Mouse (Mus musculus) embryonic facial prominence, embryonic 13.5 days (tissue): ENCODE data around the gene Myl9. TPM values are rescaled to one million over a fixed set of nuclear protein-coding genes. Genes with fewer than 3 reads are reported as not detected.
A peak's percentile ranks its signal among the peaks of the same experiment; 100 is the strongest.

ENCODE experiments used
- ATAC-seq: fragments of 200-750 bp; cut with Nextera tagmentation; 2 replicates; pipeline ENCODE4 v1.8.0; 2017; ENCODE audit warnings: low read depth; ENCODE audit not compliant: insufficient number of reproducible peaks, insufficient read depth, low FRiP score, low TSS enrichment
- H3K27ac ChIP-seq: fragments of 300-500 bp; sonication (generic); 2 replicates; pipeline ENCODE4 v1.5.1; 2015; ENCODE audit warnings: moderate library complexity, mild to moderate bottlenecking, inconsistent platforms
- H3K27me3 ChIP-seq: fragments of 300-500 bp; sonication (generic); 2 replicates; pipeline ENCODE4 v1.6.1; 2015; ENCODE audit warnings: mild to moderate bottlenecking, inconsistent platforms
- H3K36me3 ChIP-seq: fragments of 300-500 bp; sonication (generic); 2 replicates; pipeline ENCODE4 v1.6.1; 2015; ENCODE audit warnings: mild to moderate bottlenecking, inconsistent platforms
- H3K4me1 ChIP-seq: fragments of 300-500 bp; sonication (generic); 2 replicates; pipeline ENCODE4 v1.6.1; 2015; ENCODE audit warnings: inconsistent platforms
- H3K4me2 ChIP-seq: fragments of 300-500 bp; sonication (generic); 2 replicates; pipeline ENCODE4 v1.6.1; 2015; ENCODE audit warnings: moderate library complexity, mild to moderate bottlenecking, inconsistent platforms
- H3K4me3 ChIP-seq: fragments of 300-500 bp; sonication (generic); 2 replicates; pipeline ENCODE4 v1.5.1; 2015; ENCODE audit warnings: mild to moderate bottlenecking, inconsistent platforms
- H3K9ac ChIP-seq: fragments of 300-500 bp; sonication (generic); 2 replicates; pipeline ENCODE4 v1.6.1; 2015; ENCODE audit warnings: mild to moderate bottlenecking, inconsistent platforms
- H3K9me3 ChIP-seq: fragments of 300-500 bp; sonication (generic); 2 replicates; pipeline ENCODE4 v1.6.1; 2016; ENCODE audit warnings: inconsistent platforms
- WGBS: fragments of 180-500 bp; shearing (Covaris S2); methylation state at CpG from one replicate; pipeline ENCODE4 v1.1.7; 2015; ENCODE audit warnings: mixed read lengths; 5-methylcytosine and 5-hydroxymethylcytosine counted together
- polyA plus RNA-seq: library from polyadenylated mRNA; unstranded; fragments of >200 nt; fragmentation: Nextera tagmentation; extraction: Ambion mirVana; gene quantifications from 2 replicates; pipeline ENCODE4 v1.2.1, GENCODE M21; 2015

The Myl9 gene
- polyA plus RNA-seq = 197 TPM in 2 replicates

DNA sequence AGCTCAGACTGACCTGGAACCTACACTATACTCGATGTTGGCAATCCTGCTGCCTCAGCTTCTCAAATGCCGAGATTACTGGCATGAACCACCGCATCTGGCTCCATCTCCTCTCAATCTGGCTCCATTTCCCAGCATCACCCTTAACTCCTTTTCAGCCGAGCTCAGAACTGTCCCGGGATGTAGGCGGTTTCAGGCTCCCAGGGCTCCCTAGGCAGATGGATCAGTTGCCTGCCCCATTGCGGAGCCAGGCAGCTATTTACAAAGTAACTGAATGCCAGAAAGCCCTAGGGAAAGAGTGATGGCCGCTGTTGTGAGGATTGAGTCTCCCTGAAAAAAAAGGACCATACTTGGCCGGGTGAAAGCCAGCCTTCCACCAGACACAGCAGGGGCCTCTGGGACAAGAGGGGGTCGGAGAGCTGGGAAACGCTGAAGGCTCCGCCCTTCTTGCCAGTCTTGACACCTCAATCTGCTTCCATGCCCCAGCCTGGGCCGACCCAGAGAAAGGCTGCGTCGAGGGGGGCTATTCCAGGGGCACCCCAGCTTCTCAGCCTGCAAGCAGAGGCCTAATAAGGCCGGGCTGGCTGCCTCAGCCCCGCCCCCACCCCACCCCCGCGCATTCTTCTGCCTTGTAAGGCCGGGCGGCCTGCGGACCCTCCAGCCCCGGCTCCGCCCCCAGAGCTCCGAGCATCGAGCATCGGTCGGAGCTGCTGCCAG lies at the start of gene Myl9:
Myl9 (plus strand) TSS at position 683 of the 717 bp plus-strand sequence.
- peak within 1 kb of the TSS; percentile 92 for H3K27ac ChIP-seq
- H3K36me3 ChIP-seq = no peaks in the 10 kb centered on the region
- no peaks in the 10 kb centered on the region for H3K9me3 ChIP-seq
- peak within 1 kb of the TSS; percentile 70 for H3K4me2 ChIP-seq
- H3K27me3 ChIP-seq = no peaks in the 10 kb centered on the region
- H3K4me1 ChIP-seq = peaks cover 42% of the 10 kb centered on the region
- peak; percentile 79 for ATAC-seq
- peak within 1 kb of the TSS; percentile 73 for H3K9ac ChIP-seq
- peak within 1 kb of the TSS; percentile 44 for H3K4me3 ChIP-seq
- WGBS = under 1% methylated on average over 28 of the region's 28 CpGs

- H3K9ac ChIP-seq = peak overlapping the region; percentile 44
Observed at GRCm38 (mm10) chr2:156726344-156726743, 48.9 kb upstream of the Myl9 start.

DNA sequence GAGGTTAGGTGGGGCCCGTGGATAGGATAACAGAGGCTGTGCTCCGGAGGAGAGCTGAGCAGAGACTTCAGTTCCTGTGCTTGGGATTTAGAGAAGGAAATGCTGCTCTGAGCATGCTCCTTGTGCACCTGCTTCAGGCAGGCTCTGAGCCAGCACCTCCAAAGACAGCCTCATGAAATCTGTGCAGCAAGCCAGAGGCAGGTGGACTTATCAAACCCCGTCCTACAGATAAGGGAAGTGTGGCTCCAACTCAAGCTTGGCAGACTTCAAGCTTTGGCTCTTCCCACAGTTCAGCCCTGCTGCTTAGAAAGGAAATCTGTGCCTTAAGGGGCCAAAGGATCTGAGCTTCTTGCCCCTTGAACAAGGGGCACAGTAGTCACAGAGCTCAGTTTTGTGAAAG lies 48.3 kb upstream of the Myl9 start:
- Histone ChIP-seq H3K27me3 (no peaks in the 10 kb centered on the region), H3K4me1 (peaks cover 76% of the 10 kb centered on the region), H3K27ac (peak overlapping the region; percentile 81), H3K9ac (no peak overlapping the region), H3K4me3 (no peak overlapping the region), H3K36me3 (no peaks in the 10 kb centered on the region; the same call in 1 of the 2 replicates), H3K4me2 (peak overlapping the region; percentile 45), H3K9me3 (no peaks in the 10 kb centered on the region)
- 45% methylated on average over 3 of the region's 3 CpGs for WGBS
- no peak for ATAC-seq

More at GRCm38 (mm10) chr2:156726344-156726743, 48.9 kb upstream of the Myl9 start:
- H3K4me3 ChIP-seq = 0 out of 2 replicates have a peak overlapping the region, but pooled peaks have one; percentile 2
- H3K9me3 ChIP-seq = no peaks in the 10 kb centered on the region
- peak overlapping the region; percentile 45 for H3K4me2 ChIP-seq
- H3K4me1 ChIP-seq = peaks cover 70% of the 10 kb centered on the region
- H3K36me3 ChIP-seq = no peaks in the 10 kb centered on the region; the same call in 1 of the 2 replicates
- no peak for ATAC-seq
- 13% methylated on average over 7 of the region's 7 CpGs for WGBS
- H3K27me3 ChIP-seq = no peaks in the 10 kb centered on the region
- peak overlapping the region; percentile 81 for H3K27ac ChIP-seq

DNA sequence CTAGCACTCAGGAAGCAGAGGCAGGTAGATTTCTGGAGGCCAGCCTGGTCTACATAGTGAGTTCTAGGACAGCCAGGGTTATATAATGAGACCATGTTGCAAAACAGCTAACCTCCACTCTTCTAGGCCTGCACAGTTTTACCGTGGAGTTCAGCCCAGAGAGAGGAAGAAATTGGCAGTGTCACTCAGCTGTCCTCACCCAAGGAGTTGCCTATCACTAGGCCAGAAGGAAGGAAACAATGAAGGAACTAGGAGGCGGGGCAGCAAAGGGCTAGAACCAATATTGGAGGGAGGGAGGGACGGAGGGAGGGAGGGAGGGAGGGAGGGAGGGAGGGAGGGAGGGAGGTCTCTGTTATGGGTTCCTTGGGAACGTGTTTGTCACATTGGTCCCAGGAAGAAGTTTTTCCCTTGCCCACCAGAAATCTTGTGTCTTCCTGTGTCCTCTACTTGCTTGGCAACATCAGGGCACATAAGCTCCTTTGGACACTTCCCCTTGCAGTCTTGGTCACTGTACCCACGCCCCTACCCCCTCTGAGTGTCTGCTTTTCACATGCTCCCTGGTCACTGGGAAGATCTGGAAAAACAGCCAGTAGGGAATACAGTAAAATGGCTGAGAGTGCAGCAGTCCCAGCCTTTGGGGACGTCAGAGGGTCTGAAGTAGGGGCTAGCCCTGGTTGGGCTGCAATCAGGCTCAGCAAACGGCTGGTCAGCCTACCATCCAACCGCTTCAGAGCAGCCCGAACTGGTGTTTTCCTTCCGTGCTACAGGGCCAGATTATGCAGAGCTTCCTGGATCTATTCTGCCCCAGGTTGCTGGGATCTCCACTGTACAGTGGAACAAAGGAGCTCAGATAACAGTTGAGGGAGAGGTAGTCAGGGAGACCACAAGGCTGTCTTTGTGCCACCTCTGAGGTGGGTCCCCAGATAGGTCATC lies 45.4 kb upstream of the Myl9 start:
- H3K9me3 ChIP-seq = no peaks in the 10 kb centered on the region
- H3K4me2 ChIP-seq = peak overlapping the region; percentile 19
- peaks cover 68% of the 10 kb centered on the region for H3K4me1 ChIP-seq
- WGBS = 36% methylated on average over 8 of the region's 10 CpGs
- H3K36me3 ChIP-seq = no peaks in the 10 kb centered on the region; the same call in 1 of the 2 replicates
- peak overlapping the region; percentile 68 for H3K27ac ChIP-seq
- no peaks in the 10 kb centered on the region for H3K27me3 ChIP-seq
- H3K9ac ChIP-seq = no peak overlapping the region
- ATAC-seq = no peak
- H3K4me3 ChIP-seq = no peak overlapping the region

GRCm38 (mm10) chr2:156730501-156730921 lies 44.7 kb upstream of the Myl9 start:
- H3K4me1 ChIP-seq = peaks cover 67% of the 10 kb centered on the region
- no peaks in the 10 kb centered on the region for H3K9me3 ChIP-seq
- no peaks in the 10 kb centered on the region; the same call in 1 of the 2 replicates for H3K36me3 ChIP-seq
- peak overlapping the region; percentile 68 for H3K27ac ChIP-seq
- WGBS = 71% methylated on average over 12 of the region's 12 CpGs
- no peak overlapping the region for H3K9ac ChIP-seq
- ATAC-seq = no peak
- H3K4me3 ChIP-seq = no peak overlapping the region
- H3K4me2 ChIP-seq = peak overlapping the region; percentile 19
- no peaks in the 10 kb centered on the region for H3K27me3 ChIP-seq

GRCm38 (mm10) chr2:156731592-156731991 lies 43.6 kb upstream of the Myl9 start:
- Histone ChIP-seq H3K4me2 (no peak overlapping the region), H3K27ac (0 out of 2 replicates have a peak overlapping the region, but pooled peaks have one; percentile 11), H3K27me3 (no peaks in the 10 kb centered on the region), H3K36me3 (peaks cover under 1% of the 10 kb centered on the region; the same call in 1 of the 2 replicates), H3K9ac (no peak overlapping the region), H3K4me3 (no peak overlapping the region), H3K9me3 (no peaks in the 10 kb centered on the region), H3K4me1 (peaks cover 67% of the 10 kb centered on the region)
- ATAC-seq = no peak

DNA sequence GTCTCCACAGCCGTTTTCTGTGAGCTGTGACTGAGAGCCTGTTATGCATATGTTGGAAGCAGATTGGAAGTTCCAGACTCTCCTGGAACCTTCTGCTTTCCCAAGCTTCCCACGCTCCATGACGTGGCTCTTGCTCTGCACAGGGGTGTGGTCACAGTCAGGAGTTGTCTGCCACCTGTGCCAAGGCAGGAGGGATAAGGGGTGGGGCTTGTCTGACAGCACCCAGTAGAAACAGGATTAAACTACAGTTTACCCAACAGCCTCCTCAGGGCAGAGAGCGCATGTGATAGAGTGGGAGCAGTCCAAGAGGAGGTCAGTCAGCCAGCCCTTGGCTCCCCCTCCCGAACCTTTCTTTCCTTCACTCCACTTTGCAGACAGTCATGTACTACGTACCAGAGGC lies 43.1 kb upstream of the Myl9 start:
- H3K4me2 ChIP-seq = no peak overlapping the region
- H3K4me1 ChIP-seq = peaks cover 66% of the 10 kb centered on the region
- ATAC-seq = no peak
- H3K4me3 ChIP-seq = no peak overlapping the region
- 0 out of 2 replicates have a peak overlapping the region, but pooled peaks have one; percentile 11 for H3K27ac ChIP-seq
- H3K9ac ChIP-seq = no peak overlapping the region
- WGBS = 66% methylated on average over 6 of the region's 6 CpGs
- no peaks in the 10 kb centered on the region for H3K9me3 ChIP-seq
- H3K36me3 ChIP-seq = peaks cover 5% of the 10 kb centered on the region; the same call in 1 of the 2 replicates
- no peaks in the 10 kb centered on the region for H3K27me3 ChIP-seq

DNA sequence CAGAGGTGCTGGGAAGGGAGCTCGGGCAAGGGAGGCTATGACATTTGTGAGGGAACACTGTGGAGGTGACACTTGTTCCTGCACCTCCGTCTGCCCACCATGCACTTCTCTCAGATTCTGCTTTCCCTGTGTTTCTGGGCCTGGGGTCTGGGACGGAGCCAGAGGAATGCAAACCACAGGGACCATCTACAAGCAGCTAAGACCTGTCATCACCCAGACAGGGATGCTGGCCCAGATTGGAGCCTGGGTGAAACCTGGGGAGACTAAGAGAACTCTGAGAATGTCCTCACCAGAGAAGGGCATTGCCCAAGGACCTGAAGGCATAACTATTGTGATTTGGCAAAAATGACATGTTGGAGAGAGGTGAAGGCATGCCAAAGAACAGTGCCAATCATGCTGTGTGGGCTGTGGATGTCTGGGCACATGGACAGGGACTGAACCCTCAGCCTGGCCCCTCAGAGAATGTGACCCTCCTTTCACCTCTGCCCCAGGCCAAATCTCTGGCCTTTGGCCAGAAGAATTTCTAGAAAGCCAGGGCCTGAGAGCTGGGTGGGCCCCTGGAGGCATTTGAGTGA lies 39.4 kb upstream of the Myl9 start:
- H3K36me3 ChIP-seq = peaks cover 10% of the 10 kb centered on the region
- no peaks in the 10 kb centered on the region for H3K9me3 ChIP-seq
- H3K4me3 ChIP-seq = no peak overlapping the region
- H3K9ac ChIP-seq = no peak overlapping the region; the same call in 1 of the 2 replicates
- peaks cover 65% of the 10 kb centered on the region for H3K4me1 ChIP-seq
- no peak overlapping the region for H3K27ac ChIP-seq
- H3K4me2 ChIP-seq = no peak overlapping the region
- 71% methylated on average over 3 of the region's 3 CpGs for WGBS
- ATAC-seq = no peak
- H3K27me3 ChIP-seq = no peaks in the 10 kb centered on the region

DNA sequence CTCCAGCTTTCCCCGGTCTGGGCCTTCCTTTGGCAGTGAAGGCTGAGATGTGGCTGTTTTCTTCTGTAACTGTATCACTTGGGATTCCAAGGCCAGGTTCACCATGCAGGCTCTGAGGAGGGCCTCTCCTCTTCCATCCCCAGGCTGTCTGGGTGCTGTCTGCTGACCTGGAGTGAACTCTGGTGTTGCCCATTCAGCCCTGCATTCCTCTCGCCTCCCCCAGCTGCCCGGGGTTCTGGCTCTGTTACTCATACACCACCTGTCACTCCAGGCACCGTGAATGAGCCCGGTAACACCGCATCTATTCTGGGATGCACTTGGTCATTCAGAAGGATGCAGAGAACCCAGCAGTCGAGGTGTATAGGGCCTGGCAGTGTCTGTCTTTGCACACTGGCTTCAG lies 38.4 kb upstream of the Myl9 start:
- H3K4me1 ChIP-seq = peaks cover 66% of the 10 kb centered on the region
- H3K27ac ChIP-seq = no peak overlapping the region
- peaks cover 10% of the 10 kb centered on the region for H3K36me3 ChIP-seq
- H3K9me3 ChIP-seq = no peaks in the 10 kb centered on the region
- H3K9ac ChIP-seq = no peak overlapping the region
- no peak overlapping the region for H3K4me3 ChIP-seq
- H3K4me2 ChIP-seq = no peak overlapping the region
- whole genome bisulfite sequencing = 45% methylated on average over 7 of the region's 7 CpGs
- no peak for ATAC-seq
- H3K27me3 ChIP-seq = no peaks in the 10 kb centered on the region

DNA sequence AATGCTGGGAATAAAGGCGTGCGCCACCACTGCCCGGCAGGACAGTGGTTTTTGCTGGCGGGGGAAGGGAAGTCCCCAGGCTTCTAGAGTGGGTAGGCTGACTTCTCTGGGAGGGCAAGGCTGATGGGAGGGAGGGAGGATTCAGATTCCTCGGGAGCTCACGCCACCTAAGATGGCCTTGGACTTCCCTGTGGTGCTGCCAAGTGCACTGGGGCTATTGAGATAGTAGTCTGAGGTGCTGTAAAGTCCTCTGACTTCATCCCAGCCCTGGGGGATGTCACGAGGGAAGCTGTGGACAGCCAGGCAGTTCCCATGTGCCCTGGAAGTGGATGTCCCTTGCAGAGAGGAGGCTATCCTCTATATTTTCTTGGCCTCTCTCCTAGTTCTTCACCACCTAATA lies 37.2 kb upstream of the Myl9 start:
- Histone ChIP-seq H3K4me2 (no peak overlapping the region), H3K36me3 (peaks cover 10% of the 10 kb centered on the region), H3K9ac (no peak overlapping the region), H3K9me3 (no peaks in the 10 kb centered on the region), H3K27ac (no peak overlapping the region), H3K27me3 (no peaks in the 10 kb centered on the region), H3K4me3 (no peak overlapping the region), H3K4me1 (peaks cover 66% of the 10 kb centered on the region)
- 75% methylated on average over 7 of the region's 7 CpGs for WGBS
- ATAC-seq = no peak

- Histone ChIP-seq H3K27me3 (no peaks in the 10 kb centered on the region), H3K4me1 (peaks cover 47% of the 10 kb centered on the region), H3K9ac (peak overlapping the region; percentile 49; the same call in 1 of the 2 replicates), H3K9me3 (no peaks in the 10 kb centered on the region), H3K4me3 (no peak overlapping the region), H3K36me3 (peaks cover 26% of the 10 kb centered on the region), H3K27ac (peak overlapping the region; percentile 28; the same call in 1 of the 2 replicates), H3K4me2 (no peak overlapping the region)
- ATAC-seq = no peak
- WGBS = 80% methylated on average over 9 of the region's 9 CpGs
Observed at GRCm38 (mm10) chr2:156741265-156741664, 34.0 kb upstream of the Myl9 start.
